Mouse (Mus musculus): ENCODE results near the gene Plekha8. TPM values are rescaled to one million over a fixed set of nuclear protein-coding genes. Genes with fewer than 3 reads are reported as not detected.
A peak's percentile ranks its signal among the peaks of the same experiment; 100 is the strongest.

Gene Plekha8
- polyA plus RNA-seq, 1 experiment from 2014 or later = 6.3 TPM

GRCm38 (mm10) chr6:54669868-54670267, 75.0 kb downstream of the Plekha8 start:
- Histone ChIP-seq H3K27me3 (replicated peaks; ENCODE audit: control insufficient read depth, insufficient read depth, low read length) (no peaks in the 10 kb centered on the region), H3K36me3 (ENCODE audit: control insufficient read depth, insufficient read depth, low read length) (no peaks in the 10 kb centered on the region), H3K9me3 (ENCODE audit: control insufficient read depth, low read length) (no peaks in the 10 kb centered on the region), H3K4me1 (ENCODE audit: control insufficient read depth, insufficient read depth, low read depth, low read length) (no peaks in the 10 kb centered on the region), H3K4me2 (ENCODE audit: low read length) (no peak overlapping the region), H3K27ac (ENCODE audit: low read depth, low read length) (no peak overlapping the region), H3K4me3 (ENCODE audit: low read length) (no peak overlapping the region), H3K9ac (ENCODE audit: low read depth, low read length) (no peak overlapping the region)
- WGBS = 83% methylated on average over 6 of the region's 6 CpGs
- ATAC-seq = no peak

GRCm38 (mm10) chr6:54672901-54673300, 78.0 kb downstream of the Plekha8 start:
- H3K9ac ChIP-seq (ENCODE audit: low read depth, low read length) = no peak overlapping the region
- H3K27ac ChIP-seq (ENCODE audit: low read depth, low read length) = no peak overlapping the region
- no peaks in the 10 kb centered on the region for H3K27me3 ChIP-seq (replicated peaks; ENCODE audit: control insufficient read depth, insufficient read depth, low read length)
- no peaks in the 10 kb centered on the region for H3K36me3 ChIP-seq (ENCODE audit: control insufficient read depth, insufficient read depth, low read length)
- H3K9me3 ChIP-seq (ENCODE audit: control insufficient read depth, low read length) = no peaks in the 10 kb centered on the region
- no peak overlapping the region for H3K4me2 ChIP-seq (ENCODE audit: low read length)
- no peaks in the 10 kb centered on the region for H3K4me1 ChIP-seq (ENCODE audit: control insufficient read depth, insufficient read depth, low read depth, low read length)
- no peak overlapping the region for H3K4me3 ChIP-seq (ENCODE audit: low read length)
- ATAC-seq = no peak
- 42% methylated on average over 5 of the region's 5 CpGs for WGBS

- Histone ChIP-seq H3K4me2 (ENCODE audit: low read length) (no peak overlapping the region), H3K4me1 (ENCODE audit: control insufficient read depth, insufficient read depth, low read depth, low read length) (peaks cover 11% of the 10 kb centered on the region), H3K36me3 (ENCODE audit: control insufficient read depth, insufficient read depth, low read length) (no peaks in the 10 kb centered on the region), H3K9me3 (ENCODE audit: control insufficient read depth, low read length) (no peaks in the 10 kb centered on the region), H3K27me3 (replicated peaks; ENCODE audit: control insufficient read depth, insufficient read depth, low read length) (no peaks in the 10 kb centered on the region; the same call in 1 of the 2 replicates), H3K27ac (ENCODE audit: low read depth, low read length) (no peak overlapping the region), H3K4me3 (ENCODE audit: low read length) (no peak overlapping the region), H3K9ac (ENCODE audit: low read depth, low read length) (no peak overlapping the region)
- 78% methylated on average over 5 of the region's 5 CpGs for WGBS
- no peak for ATAC-seq
Measured at GRCm38 (mm10) chr6:54679686-54680085, 84.8 kb downstream of the Plekha8 start.

GRCm38 (mm10) chr6:54680891-54681745, 86.2 kb downstream of the Plekha8 start, which contains the start of gene Mturn:
Gene Mturn (plus strand): TSS chr6:54681624.
- Histone ChIP-seq H3K4me1 (ENCODE audit: control insufficient read depth, insufficient read depth, low read depth, low read length) (peaks cover 15% of the 10 kb centered on the region), H3K9me3 (ENCODE audit: control insufficient read depth, low read length) (no peaks in the 10 kb centered on the region), H3K9ac (ENCODE audit: low read depth, low read length) (peak within 1 kb of the TSS; percentile 90), H3K36me3 (ENCODE audit: control insufficient read depth, insufficient read depth, low read length) (no peaks in the 10 kb centered on the region), H3K27me3 (replicated peaks; ENCODE audit: control insufficient read depth, insufficient read depth, low read length) (no peaks in the 10 kb centered on the region; the same call in 1 of the 2 replicates), H3K27ac (ENCODE audit: low read depth, low read length) (peak within 1 kb of the TSS; percentile 77), H3K4me3 (ENCODE audit: low read length) (peak within 1 kb of the TSS; percentile 97), H3K4me2 (ENCODE audit: low read length) (peak within 1 kb of the TSS; percentile 85)
- peak; percentile 95 for ATAC-seq
- WGBS = 4% methylated on average over 45 of the region's 48 CpGs

- no peak; the same call in 1 of the 2 replicates for ATAC-seq
- H3K4me2 ChIP-seq (ENCODE audit: low read length) = peak overlapping the region; percentile 85
- peak overlapping the region; percentile 97 for H3K4me3 ChIP-seq (ENCODE audit: low read length)
- H3K9ac ChIP-seq (ENCODE audit: low read depth, low read length) = peak overlapping the region; percentile 90
- no peaks in the 10 kb centered on the region for H3K36me3 ChIP-seq (ENCODE audit: control insufficient read depth, insufficient read depth, low read length)
- no peaks in the 10 kb centered on the region; the same call in 1 of the 2 replicates for H3K27me3 ChIP-seq (replicated peaks; ENCODE audit: control insufficient read depth, insufficient read depth, low read length)
- no peaks in the 10 kb centered on the region for H3K9me3 ChIP-seq (ENCODE audit: control insufficient read depth, low read length)
- peaks cover 15% of the 10 kb centered on the region for H3K4me1 ChIP-seq (ENCODE audit: control insufficient read depth, insufficient read depth, low read depth, low read length)
- WGBS = 0% methylated on average over 60 of the region's 61 CpGs
- peak overlapping the region; percentile 77 for H3K27ac ChIP-seq (ENCODE audit: low read depth, low read length)
Measured at GRCm38 (mm10) chr6:54681746-54682428, 87.0 kb downstream of the Plekha8 start.

GRCm38 (mm10) chr6:54684085-54684484, 89.2 kb downstream of the Plekha8 start:
- 98% methylated on average over 4 of the region's 4 CpGs for WGBS
- no peak for ATAC-seq
- H3K36me3 ChIP-seq (ENCODE audit: control insufficient read depth, insufficient read depth, low read length) = no peaks in the 10 kb centered on the region

GRCm38 (mm10) chr6:54685103-54685502, 90.2 kb downstream of the Plekha8 start:
- WGBS = 83% methylated on average over 5 of the region's 5 CpGs
- H3K9ac ChIP-seq (ENCODE audit: low read depth, low read length) = no peak overlapping the region
- H3K27me3 ChIP-seq (replicated peaks; ENCODE audit: control insufficient read depth, insufficient read depth, low read length) = no peaks in the 10 kb centered on the region

More at GRCm38 (mm10) chr6:54684085-54684484, 89.2 kb downstream of the Plekha8 start:
- Histone ChIP-seq H3K27me3 (replicated peaks; ENCODE audit: control insufficient read depth, insufficient read depth, low read length) (no peaks in the 10 kb centered on the region; the same call in 1 of the 2 replicates), H3K9me3 (ENCODE audit: control insufficient read depth, low read length) (no peaks in the 10 kb centered on the region), H3K4me1 (ENCODE audit: control insufficient read depth, insufficient read depth, low read depth, low read length) (peaks cover 15% of the 10 kb centered on the region), H3K4me3 (ENCODE audit: low read length) (no peak overlapping the region), H3K4me2 (ENCODE audit: low read length) (no peak overlapping the region), H3K9ac (ENCODE audit: low read depth, low read length) (no peak overlapping the region), H3K27ac (ENCODE audit: low read depth, low read length) (no peak overlapping the region)

GRCm38 (mm10) chr6:54685716-54686395, 90.9 kb downstream of the Plekha8 start:
- Histone ChIP-seq H3K4me3 (ENCODE audit: low read length) (no peak overlapping the region), H3K9ac (ENCODE audit: low read depth, low read length) (no peak overlapping the region), H3K27me3 (replicated peaks; ENCODE audit: control insufficient read depth, insufficient read depth, low read length) (no peaks in the 10 kb centered on the region), H3K9me3 (ENCODE audit: control insufficient read depth, low read length) (no peaks in the 10 kb centered on the region), H3K4me1 (ENCODE audit: control insufficient read depth, insufficient read depth, low read depth, low read length) (peaks cover 11% of the 10 kb centered on the region), H3K4me2 (ENCODE audit: low read length) (no peak overlapping the region), H3K27ac (ENCODE audit: low read depth, low read length) (no peak overlapping the region), H3K36me3 (ENCODE audit: control insufficient read depth, insufficient read depth, low read length) (peaks cover 9% of the 10 kb centered on the region; the same call in 1 of the 2 replicates)
- whole genome bisulfite sequencing = 81% methylated on average over 14 of the region's 14 CpGs
- ATAC-seq = no peak

More at GRCm38 (mm10) chr6:54685103-54685502, 90.2 kb downstream of the Plekha8 start:
- Histone ChIP-seq H3K36me3 (ENCODE audit: control insufficient read depth, insufficient read depth, low read length) (peaks cover 4% of the 10 kb centered on the region; the same call in 1 of the 2 replicates), H3K4me1 (ENCODE audit: control insufficient read depth, insufficient read depth, low read depth, low read length) (peaks cover 15% of the 10 kb centered on the region), H3K4me2 (ENCODE audit: low read length) (no peak overlapping the region), H3K27ac (ENCODE audit: low read depth, low read length) (no peak overlapping the region), H3K9me3 (ENCODE audit: control insufficient read depth, low read length) (no peaks in the 10 kb centered on the region), H3K4me3 (ENCODE audit: low read length) (no peak overlapping the region)
- ATAC-seq = no peak

All from hindbrain, embryonic 16.5 days (tissue).